Mouse (Mus musculus): Measurements from ENCODE around the gene Parn.

Parn gene

DNA sequence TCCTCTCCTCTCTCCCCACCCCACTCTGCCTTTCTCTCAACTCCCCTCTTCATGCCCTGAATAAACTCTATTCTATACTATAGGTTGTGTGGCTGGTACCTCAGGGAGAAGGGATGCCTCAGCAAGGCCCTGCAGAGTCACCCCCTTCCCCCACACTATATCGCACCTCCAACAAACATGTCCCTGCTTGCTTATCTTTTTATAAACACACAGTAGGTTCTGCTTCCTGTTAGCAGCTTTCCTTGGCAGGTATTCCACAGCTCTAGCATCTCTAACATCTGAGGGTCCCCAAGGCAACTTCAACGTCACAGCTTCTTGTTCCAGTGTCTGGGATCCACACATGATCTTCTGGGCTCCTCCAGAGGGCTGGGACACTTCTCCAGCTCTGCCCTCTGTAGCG, 117.3 kb downstream of the Parn start:
- DNase-seq (ENCODE audit: low spot score) = no peak

DNA sequence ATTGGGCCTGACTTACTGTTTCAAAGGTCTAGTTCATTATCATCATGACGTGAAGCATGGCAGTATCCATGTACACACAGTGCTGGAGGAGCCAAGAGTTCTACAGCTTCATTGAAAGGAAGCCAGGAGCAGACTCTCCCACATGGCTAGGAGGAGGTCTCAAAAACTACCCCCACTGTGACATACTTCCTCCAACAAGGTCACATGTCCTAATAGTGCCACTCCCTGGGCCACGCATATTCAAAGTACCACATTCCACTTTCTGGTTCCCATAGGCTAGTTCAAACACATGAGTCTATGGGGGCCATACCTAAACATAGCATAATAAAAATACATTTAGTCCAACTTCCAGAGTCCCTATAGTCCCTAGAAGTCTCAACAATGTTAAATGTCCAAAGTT, 118.0 kb downstream of the Parn start:
- no peak for DNase-seq (ENCODE audit: low spot score)

DNA sequence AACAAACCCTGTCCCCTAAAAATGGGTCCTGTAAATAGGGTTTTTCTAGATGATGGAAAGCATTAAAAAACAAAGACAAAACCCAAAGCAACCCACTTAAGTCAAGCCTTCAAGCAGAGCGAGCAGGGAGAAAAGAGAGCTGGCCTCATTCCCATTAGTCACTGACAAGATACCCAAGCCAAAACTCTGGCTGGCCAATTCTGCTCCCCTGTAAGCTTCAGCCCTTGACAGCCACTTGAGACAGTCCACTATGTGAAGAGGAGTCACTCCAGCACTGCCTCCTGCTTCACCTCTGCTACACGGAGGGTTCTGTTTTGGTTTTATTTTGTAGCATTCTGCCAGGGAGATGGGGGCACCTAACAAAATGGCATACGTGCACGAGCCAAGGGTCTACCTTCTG, 126.2 kb downstream of the Parn start:
- no peak for DNase-seq (ENCODE audit: low spot score)

DNA sequence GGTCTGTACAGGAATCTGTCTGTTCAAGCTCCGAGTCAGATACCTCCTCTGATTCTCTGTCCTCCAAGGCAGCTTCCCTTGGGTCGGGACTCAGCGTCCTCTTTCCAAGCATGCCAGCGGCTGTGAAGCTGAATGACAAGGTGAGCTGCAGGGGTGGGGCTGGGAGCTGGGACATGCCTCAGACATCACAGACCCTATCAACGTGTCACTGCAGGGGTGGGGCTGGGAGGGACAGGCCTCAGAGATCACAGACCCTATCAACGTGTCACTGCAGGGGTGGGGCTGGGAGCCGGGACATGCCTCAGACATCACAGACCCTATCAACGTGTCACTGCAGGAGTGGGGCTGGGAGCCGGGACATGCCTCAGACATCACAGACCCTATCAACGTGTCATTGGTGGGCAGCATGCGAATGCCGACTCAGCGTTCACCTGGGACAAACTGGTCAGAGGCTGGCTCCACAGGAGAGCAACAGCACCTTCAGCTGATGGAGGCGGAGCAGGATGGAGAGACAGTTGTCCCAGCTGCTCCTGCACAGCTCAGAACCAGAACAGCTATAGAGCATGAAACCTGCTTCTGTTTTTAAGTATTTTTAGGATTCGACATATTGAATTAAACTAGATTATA, 126.7 kb downstream of the Parn start:
- no peak for DNase-seq (ENCODE audit: low spot score)

DNA sequence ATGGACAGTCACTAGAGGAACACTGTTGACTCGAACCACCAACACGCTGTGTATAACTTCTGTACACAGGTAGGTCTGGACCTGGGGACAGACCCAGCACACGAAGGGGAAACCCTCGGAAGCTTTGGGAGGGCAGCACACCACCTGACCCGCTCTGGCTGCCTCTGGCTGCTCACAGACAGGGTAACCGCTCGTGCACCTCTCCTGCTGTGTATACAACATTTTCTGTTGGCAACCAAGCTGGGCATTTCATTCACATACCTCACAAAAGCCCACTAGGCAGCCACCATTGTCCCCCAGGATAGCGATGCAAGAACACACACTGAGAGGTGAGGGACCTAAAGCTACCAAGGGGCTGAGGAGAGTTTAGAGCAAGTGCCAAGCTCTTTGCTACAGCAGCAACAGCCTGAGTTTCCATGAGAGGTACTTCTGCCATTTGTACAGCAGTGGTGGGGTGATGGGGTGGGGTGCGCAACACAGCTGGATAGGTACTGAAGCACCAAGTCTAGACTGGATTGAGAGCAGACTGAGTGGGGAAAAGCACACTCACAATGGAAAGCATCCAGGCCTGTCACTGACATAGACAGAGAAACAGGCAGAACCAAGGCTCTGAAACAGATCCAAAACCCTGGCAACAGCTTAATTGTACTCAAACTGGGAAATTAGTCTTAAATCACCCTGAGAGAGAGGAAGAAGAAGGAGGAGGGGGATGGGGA, 128.9 kb downstream of the Parn start:
- DNase-seq (ENCODE audit: low spot score) = no peak

DNA sequence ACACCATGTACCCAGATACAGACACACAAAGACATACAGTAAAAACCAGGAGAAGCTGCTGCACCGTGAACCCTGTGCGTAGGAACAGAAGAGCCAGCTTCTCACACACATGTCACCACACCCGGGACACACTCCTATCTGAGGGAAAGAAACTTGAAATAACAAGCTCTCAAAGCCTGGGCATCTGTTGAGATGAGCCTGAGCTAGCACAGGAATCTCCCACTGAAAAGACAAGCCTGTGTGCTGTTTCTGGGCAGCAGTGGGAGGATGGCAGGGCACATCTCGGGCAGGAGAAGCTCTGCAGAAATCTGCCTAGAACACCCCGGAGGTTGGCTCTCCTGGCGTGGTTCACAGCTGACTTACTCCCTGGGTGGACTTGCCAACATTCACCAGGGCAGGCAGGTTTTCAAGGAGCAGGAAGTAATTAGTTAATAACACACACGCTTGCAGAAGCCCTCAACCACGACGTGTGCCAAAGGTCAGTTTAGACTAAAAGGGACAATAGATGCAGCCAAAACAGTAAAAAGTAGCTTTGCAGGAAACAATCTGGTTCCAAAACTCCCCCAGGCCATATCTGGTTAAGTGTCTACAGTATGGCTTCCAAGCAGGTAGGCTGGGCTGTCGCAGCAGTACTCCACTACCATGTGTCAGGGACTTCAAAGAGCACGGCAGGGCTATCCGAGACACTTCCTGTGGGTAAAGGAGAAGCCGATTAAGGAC, 129.6 kb downstream of the Parn start:
- no peak for DNase-seq (ENCODE audit: low spot score)

GRCm38 (mm10) chr16:13536404-13536803, 131.6 kb downstream of the Parn start:
- DNase-seq (ENCODE audit: low spot score) = no peak

GRCm38 (mm10) chr16:13535856-13536255, 132.1 kb downstream of the Parn start:
- no peak for DNase-seq (ENCODE audit: low spot score)

DNA sequence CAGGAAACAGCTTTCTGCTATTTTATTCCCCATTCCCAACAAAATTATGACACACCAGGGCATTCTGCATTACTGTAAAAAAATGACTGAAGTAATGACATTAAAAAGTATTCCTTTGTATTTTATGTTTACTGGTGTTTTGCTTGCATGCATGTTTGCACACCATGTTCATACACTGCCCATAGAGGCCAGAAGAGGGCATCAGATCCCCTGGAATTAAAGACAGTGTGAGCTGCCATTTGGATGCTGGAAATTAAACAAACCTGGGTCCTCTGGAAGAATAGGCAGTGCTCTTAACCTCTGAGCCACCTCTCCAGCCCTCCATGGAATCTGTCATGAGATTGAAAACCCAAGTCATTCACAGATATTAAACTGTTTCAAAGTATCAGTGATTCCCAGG, 135.1 kb downstream of the Parn start:
- peak; percentile 31 for DNase-seq (ENCODE audit: low spot score)

DNA sequence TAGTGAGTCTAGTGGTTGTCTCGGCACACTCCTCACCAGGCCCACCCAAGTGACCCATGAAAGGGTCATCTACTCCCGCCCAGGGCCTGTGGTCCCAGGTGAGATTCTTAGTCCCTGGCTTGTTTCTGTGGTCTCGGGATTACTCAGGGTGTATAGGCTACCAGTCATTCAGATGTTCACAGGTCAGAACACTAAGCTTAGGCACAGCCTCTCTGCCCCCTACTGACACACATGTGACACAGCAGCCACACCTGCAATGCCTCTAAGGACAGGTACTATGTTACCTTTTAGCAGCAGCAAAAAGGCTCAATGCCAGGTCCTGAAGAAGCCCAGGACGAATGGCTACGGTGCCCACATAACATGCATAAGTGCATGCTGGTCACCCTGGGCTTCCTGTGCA, 136.7 kb downstream of the Parn start:
- no peak for DNase-seq (ENCODE audit: low spot score)

DNA sequence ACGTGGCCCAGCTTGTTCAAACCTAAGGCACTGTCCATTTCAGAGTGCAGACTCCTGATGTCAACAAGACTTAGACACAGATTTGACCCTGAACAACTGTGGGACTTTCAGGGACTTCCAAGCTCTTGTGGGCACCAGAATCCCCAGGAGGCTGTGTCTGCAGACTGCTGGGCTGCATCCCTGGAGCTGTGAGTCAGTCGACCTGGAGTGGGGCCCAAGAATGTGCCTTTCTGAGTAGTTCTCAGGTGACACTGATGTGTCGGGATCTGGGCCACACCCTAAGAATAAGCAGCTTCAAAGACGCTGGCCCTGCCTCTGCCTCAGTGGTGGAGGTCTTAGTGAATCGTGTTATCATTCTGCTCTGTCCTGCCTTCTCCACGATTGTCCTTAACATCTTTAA, 146.6 kb downstream of the Parn start:
- no peak for DNase-seq (ENCODE audit: low spot score)

DNA sequence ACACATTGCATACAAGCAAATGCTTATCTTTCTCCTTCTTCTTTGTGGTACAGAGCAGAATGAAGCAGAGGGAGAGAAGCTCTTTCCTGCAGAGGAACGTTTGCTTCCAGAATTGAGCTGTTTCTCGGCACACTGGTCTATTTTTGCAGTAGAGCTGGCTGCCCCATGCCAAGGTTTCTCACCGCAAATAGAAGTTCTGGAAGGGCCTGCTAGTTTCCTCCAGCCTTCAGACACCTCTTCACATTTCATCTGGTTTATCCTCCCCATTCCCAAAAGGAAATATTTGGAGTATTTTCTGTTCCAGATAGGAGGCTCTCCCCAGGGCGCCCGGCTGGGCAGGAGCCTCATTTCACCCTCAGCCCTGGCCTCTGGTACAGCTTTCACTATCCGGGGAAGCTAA, 147.7 kb downstream of the Parn start:
- no peak for DNase-seq (ENCODE audit: low spot score)

DNA sequence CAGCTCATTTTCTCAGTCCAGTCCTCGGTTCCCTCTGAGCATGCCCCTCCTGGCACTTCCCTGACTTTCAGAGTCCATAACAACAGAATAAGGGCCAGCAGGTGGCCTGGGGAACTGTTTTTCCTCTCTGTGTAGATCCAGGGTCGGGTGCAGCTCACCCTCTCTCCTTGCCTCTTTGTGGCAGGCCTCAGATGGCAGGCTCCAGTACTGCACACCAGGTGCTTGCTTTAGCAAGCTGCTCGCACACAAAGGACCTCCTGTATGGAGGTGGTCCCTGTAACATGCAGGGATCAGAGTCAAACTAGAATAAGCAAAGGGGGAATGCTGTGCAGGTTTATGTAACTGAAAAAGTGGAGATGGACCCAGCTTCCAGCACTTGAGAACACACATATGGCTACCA, 151.8 kb downstream of the Parn start:
- no peak for DNase-seq (ENCODE audit: low spot score)

DNA sequence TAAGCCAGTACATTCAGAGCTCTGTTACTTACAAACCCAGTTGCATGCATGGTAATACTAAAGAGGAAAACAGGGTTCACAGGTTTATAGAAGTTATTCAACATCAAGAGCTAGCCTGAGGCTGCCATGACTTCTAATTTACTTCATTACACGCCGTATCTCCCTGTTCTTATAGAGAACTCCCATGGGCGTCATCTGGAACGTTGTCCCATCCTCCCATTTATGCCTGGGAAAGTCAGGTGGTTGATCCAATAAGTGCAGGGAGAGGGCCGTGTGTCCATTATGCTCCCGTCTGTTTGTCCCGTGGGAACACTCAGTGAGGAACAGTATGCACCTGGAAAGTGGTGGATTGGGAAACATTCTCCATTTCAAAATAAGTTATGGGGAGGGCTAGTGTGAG, 152.4 kb downstream of the Parn start:
- DNase-seq (ENCODE audit: low spot score) = no peak

DNA sequence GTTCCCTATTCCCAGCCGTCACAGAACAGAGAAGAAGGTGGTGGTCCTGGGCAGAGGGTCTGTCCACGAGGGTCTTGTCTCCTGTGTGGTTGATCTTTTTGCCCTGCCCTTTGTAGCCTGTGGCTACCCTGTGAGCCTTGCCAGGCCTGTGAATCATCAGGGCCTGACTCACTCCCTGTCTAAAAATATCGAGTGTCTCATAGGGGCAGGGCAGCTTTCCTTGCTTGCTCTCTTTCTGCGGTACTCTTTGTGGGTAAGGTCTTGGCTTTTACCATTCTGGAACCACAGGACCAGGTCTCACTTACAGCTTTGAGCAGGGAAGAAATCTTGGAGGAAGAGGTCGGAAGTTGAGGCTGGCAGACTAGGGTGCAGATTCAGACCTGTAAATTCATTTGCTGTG, 162.9 kb downstream of the Parn start:
- DNase-seq (ENCODE audit: low spot score) = no peak

DNA sequence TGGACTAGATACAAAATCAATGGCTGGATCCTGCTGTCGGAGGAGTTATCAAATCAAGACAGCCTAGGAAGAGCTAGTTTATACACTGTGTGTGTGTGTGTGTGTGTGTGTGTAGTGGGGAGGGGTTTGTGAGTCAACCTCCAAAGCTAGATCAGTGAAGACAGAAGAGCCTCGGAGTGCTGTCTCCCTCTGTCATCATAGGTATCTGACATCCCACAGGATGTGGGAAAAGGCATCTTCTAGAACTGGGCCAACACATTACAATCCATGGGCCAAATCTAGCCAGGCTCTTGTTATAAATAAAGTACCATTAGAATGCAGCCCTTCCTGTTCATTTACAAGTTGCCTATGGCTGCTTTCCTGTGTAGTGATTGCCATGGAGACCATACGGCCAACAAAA, 163.5 kb downstream of the Parn start:
- DNase-seq (ENCODE audit: low spot score) = no peak

- DNase-seq (ENCODE audit: low spot score) = no peak
Observed at GRCm38 (mm10) chr16:13498923-13499322, 169.0 kb downstream of the Parn start.

GRCm38 (mm10) chr16:13493981-13494380, 174.0 kb downstream of the Parn start:
- DNase-seq (ENCODE audit: low spot score) = no peak

GRCm38 (mm10) chr16:13492996-13493395, 175.0 kb downstream of the Parn start:
- DNase-seq (ENCODE audit: low spot score) = no peak

DNA sequence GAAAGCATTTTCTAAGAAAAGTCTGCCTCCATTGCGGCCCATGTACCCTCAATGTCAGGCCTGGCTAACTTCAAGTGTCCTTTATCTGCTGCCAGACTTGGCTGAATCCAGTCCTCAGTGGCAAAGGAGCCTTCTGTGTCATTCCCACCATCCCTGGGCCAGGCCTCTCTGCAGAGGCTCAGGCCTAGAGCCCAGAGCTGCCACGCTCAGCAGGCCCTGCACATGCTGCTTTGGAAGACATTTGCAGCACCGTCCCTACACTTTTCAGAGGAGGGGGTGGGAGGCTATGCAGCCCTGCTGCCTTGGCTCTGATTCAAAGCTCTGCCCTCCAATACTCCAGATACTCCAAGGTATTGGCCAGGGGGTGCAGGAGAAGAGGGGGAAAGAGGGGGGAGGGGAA, 176.2 kb downstream of the Parn start:
- DNase-seq (ENCODE audit: low spot score) = no peak
